Mouse (Mus musculus): Measurements from ENCODE around the gene Olfr930. TPM values are rescaled to one million over a fixed set of nuclear protein-coding genes. Genes with fewer than 3 reads are reported as not detected.

Gene Olfr930
- not detected for polyA plus RNA-seq (2017; shearing (Covaris generic))

GRCm38 (mm10) chr9:38929509-38929908 lies at the start of gene Olfr930:
Gene Olfr930 (plus strand): TSS chr9:38929809.

GRCm38 (mm10) chr9:38972013-38972412 lies 42.4 kb downstream of the Olfr930 start, which contains the start of gene Olfr933:
Gene Olfr933 (plus strand): TSS chr9:38972313.

Other genes starting within 250 kb of the Olfr930 start
- not detected for gene Olfr919, start 226.1 kb upstream of the Olfr930 start, polyA plus RNA-seq (2017; shearing (Covaris generic))
- gene Vwa5a, start 211.5 kb upstream of the Olfr930 start, polyA plus RNA-seq (2017; shearing (Covaris generic)) = 61.8 TPM
- gene Olfr920, start 177.5 kb upstream of the Olfr930 start, polyA plus RNA-seq (2017; shearing (Covaris generic)) = not detected
- not detected for gene Olfr921, start 156.7 kb upstream of the Olfr930 start, polyA plus RNA-seq (2017; shearing (Covaris generic))
- gene Olfr922, start 115.2 kb upstream of the Olfr930 start, polyA plus RNA-seq (2017; shearing (Covaris generic)) = not detected
- not detected for gene Olfr923, start 103.3 kb upstream of the Olfr930 start, polyA plus RNA-seq (2017; shearing (Covaris generic))
- not detected for gene Olfr924, start 85.4 kb upstream of the Olfr930 start, polyA plus RNA-seq (2017; shearing (Covaris generic))
- not detected for gene Olfr26, start 74.7 kb upstream of the Olfr930 start, polyA plus RNA-seq (2017; shearing (Covaris generic))
- gene Olfr926, start 52.7 kb upstream of the Olfr930 start, polyA plus RNA-seq (2017; shearing (Covaris generic)) = not detected
- 0.09 TPM for gene Olfr933, start 42.5 kb downstream of the Olfr930 start, polyA plus RNA-seq (2017; shearing (Covaris generic))
- gene Olfr934, start 58.5 kb downstream of the Olfr930 start, polyA plus RNA-seq (2017; shearing (Covaris generic)) = not detected
- not detected for gene Olfr935, start 69.9 kb downstream of the Olfr930 start, polyA plus RNA-seq (2017; shearing (Covaris generic))
- gene Olfr146, start 93.6 kb downstream of the Olfr930 start, polyA plus RNA-seq (2017; shearing (Covaris generic)) = not detected
- not detected for gene Olfr937, start 135.1 kb downstream of the Olfr930 start, polyA plus RNA-seq (2017; shearing (Covaris generic))
- not detected for gene Olfr938, start 149.1 kb downstream of the Olfr930 start, polyA plus RNA-seq (2017; shearing (Covaris generic))
- gene Olfr27, start 198.3 kb downstream of the Olfr930 start, polyA plus RNA-seq (2017; shearing (Covaris generic)) = not detected
- 0.05 TPM for gene Olfr943, start 236.5 kb downstream of the Olfr930 start, polyA plus RNA-seq (2017; shearing (Covaris generic))